Comparison of ENCODE assay signal across 8 mouse cellular contexts in the genomic region with DNA sequence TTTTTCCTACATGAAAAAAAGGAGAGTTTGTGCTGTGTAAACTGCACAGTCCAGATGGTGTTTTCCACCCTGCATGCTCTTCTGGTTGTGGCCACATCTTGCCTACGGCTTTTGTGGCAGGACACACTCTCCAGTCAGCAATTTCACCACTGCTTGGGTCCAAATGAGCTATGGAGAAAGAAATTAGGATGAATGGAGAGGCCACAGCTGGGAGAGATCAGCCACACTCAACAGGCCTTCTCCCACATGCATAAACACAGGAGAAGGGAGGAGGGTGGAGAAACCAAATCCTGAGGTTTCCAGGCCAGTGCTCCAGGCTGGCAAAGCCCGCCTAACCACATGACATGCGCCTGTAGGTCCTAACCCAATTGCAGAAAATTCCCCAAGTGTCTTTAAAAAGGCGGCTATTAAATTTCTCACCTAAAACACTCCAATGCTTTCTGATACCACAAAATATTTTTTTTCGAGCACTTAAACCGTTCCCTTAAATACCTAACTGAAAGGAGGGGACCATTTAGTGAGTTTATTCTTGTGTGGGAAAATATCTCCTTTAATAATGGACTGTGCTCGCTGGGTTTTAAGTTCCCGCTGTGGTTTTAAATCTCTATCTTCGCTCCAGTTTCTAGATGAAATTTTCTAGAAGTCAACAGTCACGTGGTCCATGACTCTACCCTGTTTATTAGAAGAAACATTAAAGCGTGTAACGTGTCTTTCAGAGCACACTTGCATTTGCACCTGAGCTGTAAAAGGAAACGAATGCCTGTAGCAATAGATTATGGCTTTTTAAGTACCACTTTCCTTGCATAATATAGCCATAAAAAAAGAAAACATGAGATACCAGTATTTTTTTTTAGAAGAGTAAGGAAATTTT.
DNase-seq lines count a peak whose midpoint lies in the region.

No protein-coding gene starts in this region.

- peak; percentile 20 for DNase-seq in NIH3T3 (ENCODE audit: low read depth)
- DNase-seq in embryo, embryonic 9.5 days (ENCODE audit: extremely low spot score) = peak; percentile 25
- peak; percentile 13 for DNase-seq in kidney, adult 9 months
- DNase-seq in lung, postnatal 14 days = peak; percentile 75
- DNase-seq in spleen, postnatal 4 days (ENCODE audit: low spot score in 2 of 2) = no peak
- DNase-seq in layer of hippocampus, adult 8-10 months (ENCODE audit: low spot score in 2 of 2) = no peak
- no peak for DNase-seq in T-cell, adult 2 months (ENCODE audit: low spot score)
- DNase-seq in frontal cortex, postnatal 14 days (ENCODE audit: low spot score in 2 of 2) = no peak

Comparison
In these comparisons a context has a peak if more than half of its experiments do, and no peak if none do; other contexts are left out.
1. DNase-seq: peak in NIH3T3 (single experiment), embryo, embryonic 9.5 days (single experiment), kidney, adult 9 months (single experiment) and lung, postnatal 14 days (single experiment); none in spleen, postnatal 4 days (0 of 2), layer of hippocampus, adult 8-10 months (0 of 2), T-cell, adult 2 months (single experiment) and frontal cortex, postnatal 14 days (0 of 2).